Mouse (Mus musculus): ENCODE results near the gene Zfp949.

DNA sequence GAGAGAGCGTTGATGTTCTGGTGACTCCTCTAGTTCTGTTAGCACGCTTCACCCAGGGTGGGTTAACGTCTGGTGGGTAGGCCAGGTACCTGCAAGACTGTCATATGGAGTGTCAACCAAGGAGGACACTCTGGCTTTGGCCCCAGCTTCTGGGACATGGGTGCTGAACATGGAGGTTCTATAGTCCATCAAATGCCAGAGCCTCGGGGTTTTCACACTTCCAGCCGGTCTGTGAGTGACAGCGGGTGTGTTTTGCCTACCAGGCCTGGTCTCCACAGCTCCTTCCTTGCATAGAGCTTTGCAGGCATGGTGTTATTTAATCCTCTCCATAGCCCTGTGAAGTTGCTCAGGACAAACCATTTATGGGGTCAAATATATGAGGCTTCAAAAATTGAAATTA lies 22.5 kb upstream of the Zfp949 start:
- no peak for TF ChIP-seq CTCF (IDR thresholded peaks at IDR 0.05)
- no peak for TF ChIP-seq EP300 (IDR thresholded peaks at IDR 0.05; ENCODE audit: insufficient read depth, low read depth, low read length)

All from heart, adult 2 months (tissue).